Mouse (Mus musculus) neural tube, embryonic 10.5 days (tissue): ENCODE results near the gene Hecw1.
"Not testable (repeated sequence)": the region's sequence is repeated elsewhere in the genome, so short reads cannot be mapped to it uniquely, and the experiment has no call there.

Experiments used
- DNase-seq: peaks from one replicate; pipeline ENCODE4 v3.0.0-alpha.2; 2017; ENCODE audit warnings: low spot score; ENCODE audit errors: extremely low spot score

Hecw1 gene

DNA sequence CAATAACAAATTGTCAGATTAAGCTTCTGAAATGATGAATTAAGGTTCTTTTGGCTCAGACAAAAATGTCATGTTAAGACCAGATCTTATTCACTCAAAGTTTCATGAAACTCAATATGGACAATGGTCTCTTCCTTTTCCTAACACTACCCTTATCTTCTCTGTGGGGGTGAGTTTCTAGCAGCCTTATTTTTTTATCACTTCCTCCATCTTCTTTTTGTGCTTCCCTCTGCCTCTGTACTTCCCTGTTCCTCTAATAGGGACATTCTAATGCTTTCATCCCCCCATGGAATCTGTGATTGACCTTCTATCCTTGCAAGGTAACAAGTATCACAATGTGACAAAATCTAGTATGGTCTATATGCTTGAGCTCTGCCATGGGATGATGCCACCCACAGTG, 148.6 kb downstream of the Hecw1 start:
- no peak for DNase-seq

- DNase-seq = no peak
These were observed 157.5 kb downstream of the Hecw1 start for GRCm38 (mm10) chr13:14365546-14365945.

GRCm38 (mm10) chr13:14327252-14327651, 195.8 kb downstream of the Hecw1 start:
- no peak for DNase-seq

DNA sequence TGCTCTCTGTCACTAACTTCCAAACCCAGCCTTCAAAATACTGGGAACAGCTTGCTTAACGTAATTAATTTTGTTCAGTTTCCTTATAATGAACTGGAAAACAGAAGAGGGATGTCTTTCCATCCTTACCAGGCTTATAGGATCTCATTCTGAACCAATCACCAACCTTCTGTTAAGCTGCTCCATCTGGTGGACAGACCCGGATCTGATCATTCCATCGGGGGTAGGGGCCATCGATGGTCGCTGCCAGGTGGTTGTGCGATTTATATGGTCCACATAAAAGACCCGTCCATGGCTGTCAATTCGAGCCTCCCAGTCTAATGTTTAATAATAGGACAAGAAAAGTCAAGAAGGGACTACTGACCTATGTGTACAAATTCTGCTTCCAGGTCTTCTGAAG, 216.4 kb downstream of the Hecw1 start:
- no peak for DNase-seq

DNA sequence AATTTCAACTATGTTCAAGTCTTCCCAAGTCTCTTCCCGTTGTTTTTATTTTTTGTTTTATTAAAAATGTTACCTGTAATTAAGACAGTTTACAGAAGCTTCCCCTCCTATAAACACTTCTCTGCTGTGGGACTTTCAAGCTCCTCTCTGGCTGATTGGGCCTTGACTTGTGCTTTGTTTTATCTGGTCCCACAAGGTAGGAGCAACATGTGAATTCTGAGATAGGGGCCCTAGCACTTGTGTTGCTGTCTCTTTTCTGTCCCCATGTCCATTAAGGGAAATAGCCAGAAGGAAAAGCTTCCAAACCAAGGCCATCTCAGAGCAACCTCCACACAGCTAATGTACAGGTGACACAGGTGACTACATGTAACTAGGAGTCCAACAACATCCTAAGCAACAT, 218.9 kb downstream of the Hecw1 start:
- DNase-seq = no peak

DNA sequence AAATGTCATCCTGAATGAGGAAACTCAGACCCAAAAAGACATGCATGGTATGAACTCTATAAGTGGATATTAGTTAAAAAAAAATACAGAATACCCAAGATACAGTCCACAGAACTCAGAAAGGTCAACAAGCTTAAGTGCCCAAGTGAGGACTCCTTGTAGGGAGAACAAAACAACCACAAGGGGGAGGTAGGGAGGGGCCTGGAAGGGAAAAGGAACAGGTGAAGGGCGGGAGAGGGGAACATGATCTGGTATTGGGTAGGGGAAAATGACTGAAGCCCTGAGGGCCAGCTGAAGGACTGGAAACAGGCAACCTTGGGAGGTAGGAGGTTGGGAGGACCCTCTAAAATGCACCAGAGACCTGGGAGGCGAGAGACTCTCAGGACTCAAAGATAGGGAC, 220.1 kb downstream of the Hecw1 start:
- no peak for DNase-seq

GRCm38 (mm10) chr13:14290016-14290415, 233.0 kb downstream of the Hecw1 start:
- no peak for DNase-seq

DNA sequence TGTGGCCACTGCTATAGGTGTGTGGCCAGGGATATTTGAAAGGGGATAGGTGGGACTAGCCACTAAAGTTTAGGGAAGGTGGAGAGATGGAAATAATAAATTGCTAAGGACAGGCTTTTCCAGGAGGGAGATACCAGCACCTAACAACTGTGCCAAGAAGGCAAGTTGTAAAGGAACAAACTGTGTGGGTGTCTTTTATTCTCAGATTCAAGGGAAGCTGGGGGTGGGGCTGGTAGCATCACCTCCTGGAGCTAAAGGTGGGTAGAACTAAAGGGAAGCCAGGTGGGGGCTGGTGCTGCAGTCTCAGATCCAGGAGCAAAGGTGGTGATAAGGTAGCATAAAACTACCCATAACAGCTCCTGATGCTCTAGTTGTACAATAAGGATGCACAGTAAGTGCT, 251.6 kb downstream of the Hecw1 start:
- no peak for DNase-seq

DNA sequence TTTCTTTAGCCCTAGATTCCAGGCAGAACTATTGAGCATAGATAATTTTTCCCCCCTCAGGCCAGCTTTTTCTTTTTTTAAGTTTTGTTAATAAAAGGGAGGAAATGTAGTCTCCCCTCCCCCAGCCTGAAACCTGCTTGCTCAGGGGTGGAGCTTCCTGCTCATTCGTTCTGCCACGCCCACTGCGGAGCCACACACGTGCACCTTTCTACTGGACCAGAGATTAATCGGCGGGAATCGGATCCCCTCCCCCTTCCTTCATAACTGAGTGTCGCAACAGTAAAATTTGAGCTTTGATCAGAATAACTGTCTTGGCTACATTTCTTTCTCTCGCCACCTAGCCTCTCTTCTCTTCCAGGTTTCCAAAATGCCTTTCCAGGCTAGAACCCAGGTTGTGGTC, 262.1 kb downstream of the Hecw1 start:
- DNase-seq = not testable (repeated sequence)

DNA sequence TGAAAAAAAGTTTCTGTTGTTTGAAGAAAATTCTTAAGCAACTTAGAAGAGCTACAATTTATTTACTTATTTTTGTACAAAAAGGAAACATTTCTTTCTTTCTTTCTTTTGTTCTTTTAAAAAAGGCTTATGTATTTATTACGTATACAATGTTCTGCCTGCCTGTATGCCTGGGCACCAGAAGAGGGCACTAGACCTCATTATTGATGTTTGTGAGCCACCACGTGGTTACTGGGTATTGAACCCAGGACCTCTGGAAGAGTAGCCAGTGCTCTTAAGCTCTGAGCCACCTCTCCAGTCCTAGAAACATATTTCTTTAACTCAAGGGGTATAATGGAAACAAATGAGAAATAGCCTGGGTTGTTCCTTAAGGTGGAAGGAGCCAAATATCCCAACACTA, 277.1 kb downstream of the Hecw1 start:
- no peak for DNase-seq

DNA sequence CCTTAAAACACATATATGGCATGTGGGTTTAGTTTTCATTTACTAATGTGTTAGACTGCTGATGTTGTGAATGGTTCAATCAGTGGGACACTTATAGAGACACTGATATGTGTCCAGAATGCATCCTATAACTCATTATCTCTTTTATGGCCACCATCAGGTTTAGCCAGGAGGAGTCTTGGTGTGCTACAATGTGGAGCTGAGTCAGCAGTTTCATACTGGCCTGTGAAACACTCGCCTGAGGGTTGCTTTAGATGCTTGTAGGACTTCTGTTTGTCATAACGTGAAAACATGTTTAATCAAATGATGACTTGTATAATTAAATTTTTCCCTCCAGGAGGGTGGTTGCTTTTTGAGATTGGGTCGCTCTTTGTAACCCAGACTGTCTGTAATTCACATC, 343.4 kb downstream of the Hecw1 start:
- no peak for DNase-seq

- DNase-seq = no peak
These were observed 345.0 kb downstream of the Hecw1 start for GRCm38 (mm10) chr13:14177989-14178388.
